Mouse (Mus musculus): Measurements from ENCODE around the gene Mta3. TPM values are rescaled to one million over a fixed set of nuclear protein-coding genes. Genes with fewer than 3 reads are reported as not detected.

Mta3 gene
- total RNA-seq, 2 experiments from 2014 or later: 64.6 to 66.5 TPM

Other genes starting within 250 kb of the Mta3 start
- 100 to 1,000 TPM; 184 to 185 TPM for gene Cox7a2l, start 188.8 kb upstream of the Mta3 start, total RNA-seq (2021)
- gene Kcng3, start 74.3 kb upstream of the Mta3 start, total RNA-seq (2021): 1 to 10 TPM; 5.9 to 6.1 TPM
- gene Haao, start 141.8 kb downstream of the Mta3 start, total RNA-seq (2021): not detected